Mouse (Mus musculus) bone marrow macrophage, adult 2 months (primary cell): ENCODE data around the gene Gm13889.

ENCODE experiments used
- CTCF ChIP-seq: IDR thresholded peaks from 2 replicates; pipeline ENCODE4 v1.5.1; 2012; ENCODE audit warnings: low read depth, mild to moderate bottlenecking, low read length, moderate library complexity
- POLR2A ChIP-seq: IDR thresholded peaks from 2 replicates; pipeline ENCODE4 v1.6.1; 2012; ENCODE audit warnings: mild to moderate bottlenecking, low read depth, low read length, borderline replicate concordance

DNA sequence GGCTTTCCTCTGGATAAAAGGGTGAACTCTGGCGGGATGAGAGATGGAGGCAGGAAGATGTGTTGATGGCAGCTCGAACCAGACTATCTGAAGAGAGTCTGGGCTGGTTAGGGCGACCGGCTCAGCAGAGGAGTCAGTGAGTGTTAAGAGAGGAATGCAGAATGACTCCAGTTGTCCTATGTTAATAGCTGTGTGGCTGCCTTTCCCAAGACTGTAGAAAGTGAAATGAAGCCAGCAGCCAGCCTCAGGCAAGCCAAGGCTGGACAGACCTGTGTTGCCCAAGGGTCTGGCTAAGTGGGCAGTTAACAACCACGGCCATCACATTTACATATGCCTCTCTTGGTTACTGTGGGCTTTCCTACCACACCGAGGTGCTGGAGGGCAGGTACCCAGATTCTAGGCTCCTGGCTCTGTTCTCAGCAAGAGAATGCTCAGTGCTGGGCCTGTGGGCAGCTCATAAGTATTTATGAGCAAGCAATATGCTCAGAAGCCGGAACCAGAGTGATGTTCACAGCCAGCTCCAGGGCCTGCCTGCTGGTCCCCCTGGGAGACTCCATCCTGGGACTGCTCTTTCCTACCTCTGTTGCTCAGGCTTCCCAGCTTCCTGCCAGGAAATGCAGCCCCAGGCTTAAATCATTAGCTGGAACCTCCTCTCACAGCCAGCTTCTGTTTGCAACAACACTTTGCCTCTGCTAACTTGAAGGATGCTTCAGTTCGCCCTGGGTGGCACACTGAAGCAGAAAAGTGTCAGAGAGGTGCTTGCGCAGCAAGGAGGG lies 49.3 kb downstream of the Gm13889 start:
- no peak for TF ChIP-seq POLR2A
- TF ChIP-seq CTCF: no peak
